Mouse (Mus musculus) intestine, embryonic 14.5 days (tissue): ENCODE results near the gene Tpm3. TPM values are rescaled to one million over a fixed set of nuclear protein-coding genes. Genes with fewer than 3 reads are reported as not detected.

Source experiments
- ATAC-seq: fragments of 200-750 bp; cut with Nextera tagmentation; replicated peaks from 2 replicates; pipeline ENCODE4 v1.8.0; 2017; ENCODE audit warnings: low read depth, moderate number of reproducible peaks, moderate TSS enrichment, moderate library complexity; ENCODE audit not compliant: low FRiP score, low TSS enrichment
- DNase-seq: peaks from one replicate; pipeline ENCODE4 v3.0.0-alpha.2; 2018; ENCODE audit warnings: low spot score
- H3K27ac ChIP-seq: fragments of 300-500 bp; sonication (generic); 2 replicates; pipeline ENCODE4 v1.5.1; 2014; ENCODE audit warnings: low read depth, mild to moderate bottlenecking, control low read depth
- H3K27me3 ChIP-seq: fragments of 300-500 bp; sonication (generic); replicated peaks from 2 replicates; pipeline ENCODE4 v1.6.1; 2014; ENCODE audit warnings: low read length, control low read depth; ENCODE audit not compliant: control insufficient read depth, insufficient read depth
- H3K36me3 ChIP-seq: fragments of 300-500 bp; sonication (generic); 2 replicates; pipeline ENCODE4 v1.6.1; 2014; ENCODE audit warnings: low read length, control low read depth; ENCODE audit not compliant: control insufficient read depth, insufficient read depth
- H3K4me1 ChIP-seq: fragments of 300-500 bp; sonication (generic); replicated peaks from 2 replicates; pipeline ENCODE4 v1.6.1; 2014; ENCODE audit warnings: low read length, control low read depth, mixed read lengths; ENCODE audit not compliant: control insufficient read depth, insufficient read depth
- H3K4me2 ChIP-seq: fragments of 300-500 bp; sonication (generic); 2 replicates; pipeline ENCODE4 v1.6.1; 2014; ENCODE audit warnings: low read length
- H3K4me3 ChIP-seq: fragments of 300-500 bp; sonication (generic); 2 replicates; pipeline ENCODE4 v1.5.1; 2014; ENCODE audit warnings: low read depth, low read length, control low read depth, mixed read lengths
- H3K9ac ChIP-seq: fragments of 300-500 bp; sonication (generic); 2 replicates; pipeline ENCODE4 v1.6.1; 2014; ENCODE audit warnings: mild to moderate bottlenecking, low read length
- H3K9me3 ChIP-seq: fragments of 300-500 bp; sonication (generic); 2 replicates; pipeline ENCODE4 v1.6.1; 2016; ENCODE audit warnings: low read length, control low read depth; ENCODE audit not compliant: control insufficient read depth
- WGBS: fragments of 180-500 bp; shearing (Covaris S2); extraction: QIAGEN DNeasy Blood & Tissue Kit; methylation state at CpG from one replicate; pipeline ENCODE4 v1.1.7; 2014; 5-methylcytosine and 5-hydroxymethylcytosine counted together
- polyA plus RNA-seq: library from polyadenylated mRNA; unstranded; fragments of >200 nt; fragmentation: Nextera tagmentation; extraction: Ambion mirVana; gene quantifications from 2 replicates; pipeline ENCODE4 v1.2.1, GENCODE M21; 2014

Tpm3 gene
- polyA plus RNA-seq, 1 experiment from 2014 or later: 574 TPM

DNA sequence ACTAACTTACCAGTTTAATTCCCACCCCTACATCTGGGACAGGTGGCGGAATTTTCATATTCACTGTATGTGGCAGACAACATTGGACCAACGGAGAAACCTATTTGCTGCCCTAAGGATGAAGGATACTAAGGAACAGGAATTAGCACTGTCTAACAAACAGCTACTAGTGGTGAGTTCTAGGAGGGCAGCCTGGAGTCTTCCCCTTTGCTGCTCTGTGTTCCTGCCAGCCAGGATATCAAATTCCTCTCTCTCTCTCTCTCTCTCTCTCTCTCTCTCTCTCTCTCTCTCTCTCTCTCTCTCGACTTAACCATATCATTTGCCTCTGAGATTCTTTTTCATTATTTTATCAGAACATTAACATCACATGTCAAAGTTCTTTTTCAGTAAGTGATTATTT lies 8.1 kb upstream of the Tpm3 start:
- no peak overlapping the region for H3K4me3 ChIP-seq
- peaks cover 34% of the 10 kb centered on the region for H3K36me3 ChIP-seq
- H3K4me1 ChIP-seq: no peaks in the 10 kb centered on the region
- H3K4me2 ChIP-seq: no peak overlapping the region
- WGBS: 87% methylated on average over 3 of the region's 3 CpGs
- no peaks in the 10 kb centered on the region for H3K27me3 ChIP-seq
- no peak overlapping the region for H3K9ac ChIP-seq
- ATAC-seq: no peak
- H3K27ac ChIP-seq: no peak overlapping the region
- H3K9me3 ChIP-seq: no peaks in the 10 kb centered on the region
- no peak for DNase-seq

DNA sequence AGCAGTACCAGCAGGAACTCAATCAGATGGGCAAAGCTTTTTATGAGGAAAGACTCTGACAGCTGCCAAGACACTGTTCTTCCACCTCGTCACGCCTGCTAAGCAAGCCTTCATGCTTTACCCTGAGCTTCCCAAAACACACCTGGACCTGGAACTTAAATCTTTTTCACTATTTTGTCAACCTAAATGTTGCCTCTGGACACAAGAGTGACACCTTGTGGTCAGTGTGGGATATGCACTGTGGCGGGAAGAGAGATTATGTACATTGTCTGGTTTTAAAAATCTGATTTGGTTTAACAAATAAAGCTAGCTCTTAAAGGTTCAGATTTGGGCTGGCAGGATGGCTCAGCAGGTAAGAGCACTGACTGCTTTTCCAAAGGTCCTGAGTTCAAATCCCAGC lies 6.9 kb upstream of the Tpm3 start:
- Histone ChIP-seq H3K4me1 (no peaks in the 10 kb centered on the region), H3K27me3 (no peaks in the 10 kb centered on the region), H3K4me2 (no peak overlapping the region), H3K4me3 (no peak overlapping the region), H3K9ac (no peak overlapping the region), H3K36me3 (peaks cover 32% of the 10 kb centered on the region), H3K9me3 (no peaks in the 10 kb centered on the region), H3K27ac (no peak overlapping the region)
- ATAC-seq (no peak), DNase-seq (peak; percentile 76)
- WGBS: 62% methylated on average over 3 of the region's 3 CpGs

DNA sequence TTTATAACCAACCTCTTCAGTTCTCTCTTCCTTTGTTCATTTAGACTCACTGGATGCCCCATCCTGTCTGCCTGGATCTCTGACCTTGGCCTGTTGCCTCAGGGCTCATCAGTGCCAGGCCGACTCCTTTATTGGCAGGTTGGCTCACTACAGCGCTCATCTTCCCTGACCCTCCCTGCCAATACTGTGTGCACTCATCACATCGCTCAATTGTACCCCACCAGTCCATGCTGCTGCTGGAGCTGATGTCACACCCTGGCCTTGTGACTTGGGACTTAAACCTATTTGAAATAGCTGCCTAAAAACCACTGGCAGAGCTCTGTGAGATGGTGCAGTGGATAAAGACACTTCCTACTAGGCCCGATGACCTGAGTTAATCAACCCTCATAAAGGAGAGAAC lies 4.6 kb upstream of the Tpm3 start:
- Histone ChIP-seq H3K4me3 (no peak overlapping the region), H3K36me3 (peaks cover 9% of the 10 kb centered on the region), H3K27me3 (no peaks in the 10 kb centered on the region), H3K27ac (no peak overlapping the region), H3K4me1 (no peaks in the 10 kb centered on the region), H3K9me3 (no peaks in the 10 kb centered on the region), H3K4me2 (no peak overlapping the region), H3K9ac (no peak overlapping the region)
- DNase-seq (no peak), ATAC-seq (no peak)
- 85% methylated on average over 4 of the region's 4 CpGs for WGBS

DNA sequence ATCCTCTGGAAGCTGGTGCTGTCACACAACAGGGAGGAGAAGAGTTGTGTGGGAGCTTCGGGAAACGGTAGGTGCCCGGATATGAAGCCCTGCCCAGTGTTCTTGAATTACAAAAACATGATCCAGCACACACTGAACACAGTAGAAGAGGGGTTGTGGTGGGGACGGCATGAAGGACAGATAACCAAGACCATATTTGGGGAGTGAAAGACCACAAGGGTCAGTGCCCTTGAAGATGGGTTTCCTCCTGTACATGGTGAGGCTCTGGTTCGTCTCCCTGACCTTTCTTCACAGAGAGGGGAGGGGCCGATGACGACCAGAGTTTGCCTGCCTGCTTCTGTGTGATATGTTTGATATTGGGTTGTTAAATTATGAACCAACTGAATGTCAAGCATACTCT lies 2.8 kb upstream of the Tpm3 start:
- H3K4me1 ChIP-seq: no peaks in the 10 kb centered on the region
- H3K4me2 ChIP-seq: no peak overlapping the region
- no peaks in the 10 kb centered on the region for H3K27me3 ChIP-seq
- ATAC-seq (no peak), DNase-seq (no peak)
- 68% methylated on average over 7 of the region's 7 CpGs for WGBS
- no peaks in the 10 kb centered on the region for H3K9me3 ChIP-seq
- H3K9ac ChIP-seq: no peak overlapping the region
- H3K4me3 ChIP-seq: no peak overlapping the region
- no peaks in the 10 kb centered on the region; the same call in 1 of the 2 replicates for H3K36me3 ChIP-seq
- H3K27ac ChIP-seq: no peak overlapping the region

DNA sequence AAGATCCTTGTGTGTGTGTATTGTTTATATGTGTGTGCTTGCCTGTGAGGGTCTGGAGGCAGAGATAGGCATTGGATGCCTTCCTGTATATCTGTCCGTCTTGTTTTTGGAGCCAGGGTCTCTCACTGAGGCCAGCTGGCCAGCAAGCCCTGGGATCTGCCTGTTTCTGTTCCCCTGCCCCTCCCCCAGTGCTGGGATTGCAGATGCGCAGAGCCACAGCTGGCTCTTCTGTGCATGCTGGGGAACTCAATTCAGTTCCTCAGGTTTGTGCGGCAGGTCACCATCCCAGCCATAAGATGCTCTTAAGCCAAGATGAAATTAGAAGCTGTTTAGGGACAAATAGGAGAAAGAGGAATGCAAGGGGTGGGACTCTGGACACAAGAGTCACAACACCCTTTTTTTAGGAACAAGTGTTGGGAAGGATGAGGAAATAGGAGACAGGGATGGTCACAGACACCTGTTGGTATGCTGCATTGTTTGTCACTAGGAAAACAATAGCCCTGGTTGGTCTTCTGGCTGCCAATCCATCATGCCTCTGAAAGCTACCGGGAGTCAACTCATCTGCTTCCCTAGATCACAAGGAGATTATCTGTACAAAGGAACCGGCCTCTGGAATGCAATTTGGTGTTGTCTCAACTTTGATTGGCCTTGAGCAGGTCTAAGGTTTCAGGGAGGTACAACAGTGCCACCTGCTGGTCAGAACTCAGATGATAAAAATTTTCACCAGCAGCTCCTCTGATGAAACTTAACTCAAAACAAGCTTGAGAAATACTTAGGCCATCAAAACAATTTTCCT lies 4.7 kb downstream of the Tpm3 start:
- DNase-seq: peak; percentile 92
- ATAC-seq: no peak
- 11% methylated on average over 5 of the region's 5 CpGs for WGBS

DNA sequence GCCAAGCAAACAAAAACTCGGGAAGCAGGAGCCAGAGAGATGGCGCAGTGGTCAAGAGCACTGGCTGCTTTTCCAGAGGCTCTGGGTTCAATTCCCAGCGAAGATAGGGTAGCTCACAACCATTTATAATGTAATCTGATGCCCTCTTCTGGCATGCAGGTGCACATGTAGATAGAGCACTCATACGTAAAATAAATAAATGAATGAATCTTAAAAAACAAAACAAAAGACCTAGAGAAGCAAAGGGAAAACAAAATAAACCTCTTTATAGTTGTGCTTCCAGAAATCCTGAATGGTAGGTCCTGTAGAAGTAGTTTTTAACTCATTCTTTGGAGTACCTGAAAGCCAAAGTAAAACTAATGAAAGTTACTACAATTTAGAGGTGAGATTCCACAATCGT lies 5.8 kb downstream of the Tpm3 start:
- ATAC-seq (no peak), DNase-seq (no peak)
- WGBS: 48% methylated on average over 5 of the region's 5 CpGs
- H3K4me3 ChIP-seq: no peak overlapping the region
- H3K36me3 ChIP-seq: 0 out of 2 replicates have a peak, but pooled peaks cover 4% of the 10 kb centered on the region
- H3K27me3 ChIP-seq: no peaks in the 10 kb centered on the region
- no peak overlapping the region for H3K9ac ChIP-seq
- H3K9me3 ChIP-seq: no peaks in the 10 kb centered on the region
- H3K4me1 ChIP-seq: peaks cover 32% of the 10 kb centered on the region
- no peak overlapping the region for H3K4me2 ChIP-seq
- H3K27ac ChIP-seq: no peak overlapping the region

More for the DNA sequence above, 4.7 kb downstream of the Tpm3 start:
- Histone ChIP-seq H3K27me3 (no peaks in the 10 kb centered on the region), H3K9me3 (no peaks in the 10 kb centered on the region), H3K9ac (no peak overlapping the region), H3K4me2 (peak overlapping the region; percentile 24; the same call in 1 of the 2 replicates), H3K36me3 (0 out of 2 replicates have a peak, but pooled peaks cover 2% of the 10 kb centered on the region), H3K4me3 (peak overlapping the region; percentile 10; the same call in 1 of the 2 replicates), H3K27ac (no peak overlapping the region), H3K4me1 (peaks cover 24% of the 10 kb centered on the region)

DNA sequence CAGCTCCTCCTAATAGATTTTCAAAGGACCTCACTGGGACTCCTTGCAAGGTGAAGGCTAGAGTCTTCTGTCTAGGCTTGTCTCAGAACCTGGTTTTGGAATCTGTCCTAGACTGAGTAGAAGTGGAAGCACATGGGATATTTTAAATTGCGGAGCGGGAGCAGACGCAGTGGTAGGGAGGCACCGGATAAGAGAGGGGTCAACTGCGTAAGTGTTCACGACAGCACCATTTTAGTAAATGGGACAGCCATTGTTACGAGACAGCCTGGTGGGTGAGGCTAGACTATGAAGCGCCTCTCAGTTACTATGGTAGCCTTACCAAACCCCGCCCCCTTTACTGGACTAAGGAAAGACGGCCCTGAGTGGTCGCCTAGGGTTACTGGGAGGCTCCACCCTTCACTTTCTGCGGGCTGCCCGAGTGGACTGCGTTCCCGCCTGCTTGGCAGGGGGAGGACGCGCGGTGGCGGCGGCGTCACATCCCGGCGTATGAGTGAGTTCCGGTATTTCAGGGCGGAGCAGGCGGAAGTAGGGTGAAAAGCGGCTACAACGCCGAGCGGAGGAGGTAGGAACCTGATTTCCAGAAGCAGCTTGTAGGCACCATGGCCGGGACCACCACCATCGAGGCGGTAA lies 6.8 kb downstream of the Tpm3 start:
- Histone ChIP-seq H3K4me1 (peaks cover 43% of the 10 kb centered on the region), H3K9ac (peak overlapping the region; percentile 86), H3K27ac (peak overlapping the region; percentile 99), H3K27me3 (no peaks in the 10 kb centered on the region), H3K9me3 (no peaks in the 10 kb centered on the region), H3K4me2 (peak overlapping the region; percentile 56), H3K36me3 (0 out of 2 replicates have a peak, but pooled peaks cover 4% of the 10 kb centered on the region), H3K4me3 (peak overlapping the region; percentile 73)
- ATAC-seq (peak; percentile 91), DNase-seq (peak; percentile 94)
- 0% methylated on average over 33 of the region's 33 CpGs for WGBS

DNA sequence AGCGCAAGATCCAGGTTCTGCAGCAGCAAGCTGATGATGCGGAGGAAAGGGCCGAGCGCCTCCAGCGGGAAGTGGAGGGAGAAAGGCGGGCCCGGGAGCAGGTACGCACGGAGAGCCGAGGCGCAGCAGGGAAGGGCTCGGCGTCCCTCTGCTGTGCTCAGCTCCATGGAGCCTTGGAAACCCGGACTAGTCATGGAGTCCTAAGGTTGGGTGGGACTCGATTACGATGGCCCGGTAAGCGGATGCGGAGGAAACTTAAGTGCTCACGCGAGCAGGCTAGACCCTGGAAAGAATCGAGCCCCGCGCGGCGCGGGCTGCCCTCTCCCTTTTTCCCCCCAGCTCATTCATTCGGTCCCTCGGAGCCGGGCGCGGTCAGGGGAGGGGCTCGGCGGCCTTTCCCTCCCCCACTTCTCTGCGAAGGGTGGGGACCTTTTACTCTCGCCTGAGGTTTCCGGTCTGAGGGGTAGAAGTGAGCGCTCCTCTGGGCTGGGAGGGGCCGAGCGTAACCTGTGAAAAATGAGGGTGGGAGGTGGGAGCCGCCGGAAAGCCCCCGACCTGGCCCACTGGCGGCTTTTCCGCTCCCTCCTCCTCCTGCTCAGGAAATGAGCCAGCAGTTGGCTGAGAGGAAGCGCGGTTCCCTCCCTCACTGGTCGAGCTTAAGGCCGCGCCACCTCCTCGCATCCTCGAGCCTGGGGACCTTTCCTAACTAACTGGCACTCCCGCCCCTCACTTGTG lies 7.5 kb downstream of the Tpm3 start:
- Histone ChIP-seq H3K9ac (peak overlapping the region; percentile 86), H3K4me2 (peak overlapping the region; percentile 59), H3K4me1 (peaks cover 48% of the 10 kb centered on the region), H3K9me3 (no peaks in the 10 kb centered on the region), H3K27ac (peak overlapping the region; percentile 99), H3K4me3 (peak overlapping the region; percentile 73), H3K36me3 (0 out of 2 replicates have a peak, but pooled peaks cover 4% of the 10 kb centered on the region), H3K27me3 (no peaks in the 10 kb centered on the region)
- ATAC-seq (peak; percentile 60), DNase-seq (peak; percentile 87)
- under 1% methylated on average over 53 of the region's 53 CpGs for WGBS
